Mouse (Mus musculus): ENCODE measurements around the gene Pmel.

Pmel gene

DNA sequence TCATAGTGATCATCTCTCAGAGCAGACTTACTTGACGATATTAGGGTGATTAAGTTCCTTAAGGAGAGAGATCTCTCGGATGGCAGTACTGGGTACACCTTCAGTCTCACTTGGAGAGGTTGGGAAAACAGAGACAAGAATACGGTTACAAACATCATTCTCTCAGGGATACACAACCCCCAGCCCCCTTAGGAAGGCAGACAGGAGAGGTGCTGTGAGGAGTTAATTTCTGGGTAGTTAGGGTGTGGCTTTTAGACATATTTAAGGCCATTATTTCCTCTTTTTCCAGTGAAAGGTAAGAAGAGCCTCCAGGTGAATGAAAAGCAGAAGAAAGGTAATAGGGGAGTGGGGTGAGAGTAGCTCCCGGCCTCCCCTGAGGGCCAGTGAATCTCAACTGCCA lies at the start of gene Pmel:
Pmel (plus strand) TSS at position 301 of the 400 bp plus-strand sequence.
- DNase-seq (ENCODE audit: low spot score), result no peak

DNA sequence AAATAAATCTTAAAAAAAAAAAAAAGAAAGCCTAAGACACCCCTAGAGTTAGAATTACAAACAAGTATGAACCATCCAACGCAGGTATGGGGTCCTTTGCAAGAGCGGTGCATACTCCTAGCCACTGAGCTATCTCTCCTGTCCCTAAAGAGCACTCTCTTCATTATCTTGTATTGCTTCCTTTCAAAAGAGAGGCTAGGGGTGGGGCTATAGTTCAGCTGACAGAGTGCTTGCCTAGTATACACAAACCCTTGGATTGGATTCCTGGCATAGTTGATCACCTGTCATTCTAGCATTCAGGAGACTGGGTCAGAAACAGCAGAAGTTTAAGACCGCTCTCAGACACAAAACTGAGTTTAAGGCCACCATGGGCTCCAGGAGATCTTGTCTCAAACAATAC lies 48.7 kb upstream of the Pmel start:
- no peak for DNase-seq (ENCODE audit: low spot score)

DNA sequence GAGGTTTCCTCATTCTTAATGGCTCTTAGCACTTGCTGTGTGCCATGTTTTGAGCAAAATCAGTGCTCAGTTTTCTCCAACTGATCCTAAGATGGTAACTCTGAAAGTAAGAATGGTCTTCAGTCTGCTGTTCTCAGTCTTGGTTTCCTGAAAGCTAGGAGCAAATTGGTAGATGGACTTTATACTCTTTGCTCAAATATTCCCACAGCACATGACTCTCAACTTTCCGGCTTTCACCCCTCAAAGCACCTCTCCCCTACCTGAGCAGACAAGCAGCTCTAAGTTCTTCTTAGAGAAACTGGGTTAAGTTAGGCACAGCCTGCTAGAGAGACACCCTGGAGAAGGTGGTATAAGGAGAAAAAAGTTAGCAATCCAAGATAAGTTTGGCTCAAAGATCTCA lies 47.3 kb upstream of the Pmel start:
- DNase-seq (ENCODE audit: low spot score), result no peak

DNA sequence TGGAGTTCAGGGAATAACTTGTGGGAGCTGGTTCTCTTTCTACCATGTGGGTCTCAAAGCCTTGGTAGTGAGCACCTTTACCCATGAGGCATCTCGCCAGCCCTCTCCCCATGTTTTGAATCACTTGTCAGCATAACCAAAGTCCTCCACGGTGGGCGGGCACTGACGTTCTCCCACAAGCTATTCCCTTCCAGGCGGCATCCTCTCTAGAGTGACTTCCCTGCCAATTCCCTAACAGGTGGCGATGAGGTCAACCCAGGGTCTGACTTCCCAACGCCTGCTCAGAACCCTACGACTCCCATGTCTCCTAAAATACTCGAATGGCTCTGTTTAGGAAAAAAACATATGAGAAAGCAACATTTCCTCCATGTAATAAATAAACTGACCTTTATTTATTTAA lies 46.2 kb upstream of the Pmel start:
- DNase-seq (ENCODE audit: low spot score), result no peak

DNA sequence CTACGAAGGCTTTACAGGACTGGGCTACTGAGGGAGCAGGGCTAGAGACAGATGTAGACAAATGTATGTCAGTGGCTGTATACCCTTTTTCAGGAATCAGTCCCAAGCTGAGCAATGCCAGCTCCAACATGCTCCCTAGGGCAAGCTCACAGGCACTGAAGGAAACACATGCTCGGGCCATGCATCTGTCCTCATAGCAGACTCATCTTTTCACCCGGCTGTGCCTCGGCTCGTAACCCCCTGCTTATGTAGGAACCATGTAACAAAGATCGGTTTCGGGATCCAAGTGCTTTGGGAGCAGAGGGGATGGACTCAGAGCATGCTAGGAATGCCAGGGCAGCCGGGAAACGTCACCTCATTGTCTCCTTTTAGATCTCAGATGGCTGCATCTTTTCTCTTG lies 44.5 kb upstream of the Pmel start:
- DNase-seq (ENCODE audit: low spot score), result no peak

DNA sequence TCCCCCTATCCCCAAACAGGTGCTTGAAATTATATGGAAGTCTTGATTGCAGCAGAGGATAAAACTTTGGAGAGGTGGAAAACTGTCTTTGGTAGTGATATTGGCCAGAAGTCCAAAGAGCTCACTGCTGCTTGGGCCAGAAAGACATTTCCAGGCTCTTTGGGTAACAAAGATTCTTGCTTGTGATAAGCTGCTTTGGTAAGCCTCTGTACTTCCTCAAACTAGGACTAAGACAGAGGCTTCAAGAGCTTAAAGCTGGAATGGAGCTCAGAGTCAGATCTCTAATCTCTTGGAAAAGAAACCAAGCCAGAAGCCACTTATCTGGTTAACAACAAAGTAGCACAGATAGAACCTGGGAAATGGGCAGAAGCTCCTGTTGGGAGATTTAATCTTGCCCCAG lies 41.5 kb upstream of the Pmel start:
- no peak for DNase-seq (ENCODE audit: low spot score)

DNA sequence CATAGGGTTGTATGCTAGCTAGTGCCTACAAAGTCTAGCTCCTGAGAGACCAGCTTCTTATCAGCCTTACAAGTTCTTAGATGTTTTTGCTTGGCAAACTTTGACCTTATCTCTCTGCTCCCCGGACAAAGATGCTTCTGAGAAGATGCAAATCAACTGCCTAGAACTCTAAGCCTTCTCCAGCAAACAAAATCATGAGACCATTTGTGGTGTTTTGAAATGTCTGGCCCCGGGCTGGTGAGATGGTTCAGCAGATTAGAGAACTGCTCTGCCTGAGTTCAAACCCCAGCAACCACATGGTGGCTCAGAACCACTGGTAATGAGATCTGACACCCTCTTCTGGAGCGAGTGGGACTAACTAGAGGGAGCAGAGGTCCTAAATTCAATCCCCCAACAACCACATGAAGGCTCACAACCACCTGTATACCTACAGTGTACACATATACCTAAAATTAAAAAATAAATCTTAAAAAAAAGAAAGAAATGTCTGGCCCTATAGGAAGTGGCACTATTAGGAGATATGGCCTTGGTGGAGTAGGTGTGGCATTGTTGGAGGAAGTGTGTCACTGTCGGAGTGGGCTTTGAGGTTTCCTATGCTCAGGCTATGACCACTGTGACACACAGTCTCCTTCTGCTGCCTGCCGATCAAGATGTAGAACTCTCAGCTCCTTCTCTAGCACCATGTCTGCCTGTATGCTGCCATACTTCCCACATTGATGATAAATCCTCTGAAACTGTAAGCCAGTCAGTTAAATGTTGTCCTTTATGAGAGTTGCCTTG lies 40.4 kb upstream of the Pmel start:
- no peak for DNase-seq (ENCODE audit: low spot score)

DNA sequence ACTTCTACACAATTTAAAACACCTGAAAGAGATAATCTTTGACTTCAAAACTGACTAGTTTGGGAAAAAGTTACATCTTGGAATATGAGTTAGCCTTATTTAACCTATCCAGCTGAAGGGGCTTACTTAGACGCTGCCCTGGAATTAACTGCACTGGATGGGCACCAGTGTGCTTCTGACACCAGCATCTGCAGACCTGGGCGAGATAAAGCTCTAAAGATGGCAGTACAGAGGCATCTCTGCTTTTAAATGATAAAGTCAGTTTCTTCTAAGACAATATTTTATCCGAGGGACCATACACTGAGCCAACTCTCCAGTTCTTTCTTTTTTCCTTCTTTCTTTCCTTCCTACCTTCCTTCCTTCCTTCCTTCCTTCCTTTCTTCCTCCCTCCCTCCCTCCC lies 39.2 kb upstream of the Pmel start:
- no peak for DNase-seq (ENCODE audit: low spot score)

DNA sequence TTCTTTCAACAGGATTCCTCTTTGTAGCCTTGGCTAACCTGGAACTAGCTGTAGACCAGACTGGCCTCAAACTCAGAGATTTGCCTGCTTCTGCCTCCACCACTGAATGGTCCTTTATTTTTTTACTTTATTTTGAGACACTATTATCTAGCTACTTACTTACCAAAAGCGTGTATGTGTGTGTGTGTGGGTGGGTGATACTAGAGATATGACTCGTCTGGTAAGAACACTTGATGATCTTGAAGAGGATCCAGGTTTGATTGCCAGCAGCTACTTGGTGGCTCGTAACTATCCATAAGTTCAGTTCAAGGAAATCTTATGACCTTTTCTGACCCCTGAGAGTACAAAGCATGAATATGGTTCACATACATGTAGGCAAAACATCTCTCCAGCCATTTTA lies 38.7 kb upstream of the Pmel start:
- DNase-seq (ENCODE audit: low spot score), result no peak

DNA sequence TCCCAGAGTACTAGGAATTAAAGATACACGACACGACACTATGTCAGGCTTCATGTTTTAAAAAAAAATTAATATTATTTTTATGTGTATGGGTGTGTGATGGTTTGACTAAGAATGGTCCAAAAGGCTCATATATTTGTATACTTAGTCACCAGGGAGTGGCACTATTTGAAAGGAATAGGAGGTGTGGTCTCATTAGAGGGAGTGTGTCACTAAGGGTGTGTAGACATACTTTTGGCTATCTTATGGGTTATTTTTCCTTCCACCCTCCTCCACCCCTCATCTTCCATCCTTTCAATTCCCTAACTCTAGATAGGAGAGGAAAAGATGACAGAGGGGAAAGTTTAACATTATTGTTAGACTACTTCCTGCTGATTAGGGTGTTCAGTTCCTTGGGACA lies 38.2 kb upstream of the Pmel start:
- DNase-seq (ENCODE audit: low spot score), result no peak

DNA sequence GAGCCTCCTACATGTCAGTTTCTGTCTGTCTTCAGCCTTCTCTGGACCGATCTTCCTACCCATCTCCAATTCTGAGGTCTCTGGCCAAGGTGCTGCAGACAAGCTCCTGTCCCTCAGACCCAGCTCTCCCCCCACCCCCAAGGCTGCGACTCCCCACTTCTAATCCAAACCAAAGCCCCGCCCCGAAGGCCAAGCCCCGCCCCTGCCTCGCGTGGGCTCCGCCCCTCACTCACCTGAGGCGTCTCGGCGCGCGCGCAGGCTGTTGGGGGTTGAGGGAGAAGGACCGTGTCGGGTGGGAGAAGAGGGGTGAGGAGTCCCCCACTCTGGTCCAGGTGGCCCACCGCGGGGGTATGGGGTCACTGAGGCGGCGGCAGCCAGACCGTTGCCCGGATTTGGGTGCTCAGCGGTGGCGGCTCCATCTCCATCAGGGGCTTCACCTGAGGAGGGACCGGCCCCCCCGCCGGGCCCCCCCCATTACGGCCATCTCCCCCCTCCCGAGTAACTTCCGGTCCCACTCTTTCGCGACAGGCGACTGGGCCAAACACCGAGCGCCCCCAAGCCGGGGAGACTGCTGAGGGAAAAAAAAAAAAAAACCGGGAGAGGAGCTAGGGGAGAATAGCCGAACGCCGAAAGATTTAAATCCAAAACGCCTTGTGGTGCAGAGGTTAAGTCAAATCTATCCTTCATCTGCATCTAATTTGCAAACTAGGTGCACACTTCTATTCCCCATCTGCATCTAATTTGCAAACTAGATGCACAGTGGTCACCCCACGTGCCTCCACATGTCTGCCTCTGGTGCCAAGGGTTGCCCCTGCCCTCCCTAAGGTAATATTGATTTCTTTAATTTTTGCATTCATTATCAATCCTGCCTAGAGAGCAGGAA lies 35.0 kb upstream of the Pmel start:
- peak; percentile 70 for DNase-seq (ENCODE audit: low spot score)

DNA sequence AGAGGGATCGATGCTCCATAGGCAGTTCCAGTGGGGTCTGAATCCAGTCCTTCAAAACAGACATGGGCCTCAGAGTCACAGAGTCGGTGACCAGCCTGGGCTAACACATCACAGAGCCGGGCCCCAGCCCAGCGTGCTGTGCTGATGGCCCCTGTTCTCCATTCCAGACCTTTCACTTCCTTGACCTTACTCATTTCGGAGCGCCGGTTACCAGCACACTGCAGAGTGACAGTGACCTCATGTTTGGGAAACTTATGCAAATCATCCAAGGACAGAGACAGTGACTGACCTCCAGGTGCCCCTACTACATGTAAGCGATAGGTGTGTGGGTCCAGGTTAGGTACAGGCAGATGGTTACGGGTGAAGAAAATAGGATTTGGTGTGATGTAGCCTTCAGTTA lies 32.8 kb upstream of the Pmel start:
- DNase-seq (ENCODE audit: low spot score), result no peak

DNA sequence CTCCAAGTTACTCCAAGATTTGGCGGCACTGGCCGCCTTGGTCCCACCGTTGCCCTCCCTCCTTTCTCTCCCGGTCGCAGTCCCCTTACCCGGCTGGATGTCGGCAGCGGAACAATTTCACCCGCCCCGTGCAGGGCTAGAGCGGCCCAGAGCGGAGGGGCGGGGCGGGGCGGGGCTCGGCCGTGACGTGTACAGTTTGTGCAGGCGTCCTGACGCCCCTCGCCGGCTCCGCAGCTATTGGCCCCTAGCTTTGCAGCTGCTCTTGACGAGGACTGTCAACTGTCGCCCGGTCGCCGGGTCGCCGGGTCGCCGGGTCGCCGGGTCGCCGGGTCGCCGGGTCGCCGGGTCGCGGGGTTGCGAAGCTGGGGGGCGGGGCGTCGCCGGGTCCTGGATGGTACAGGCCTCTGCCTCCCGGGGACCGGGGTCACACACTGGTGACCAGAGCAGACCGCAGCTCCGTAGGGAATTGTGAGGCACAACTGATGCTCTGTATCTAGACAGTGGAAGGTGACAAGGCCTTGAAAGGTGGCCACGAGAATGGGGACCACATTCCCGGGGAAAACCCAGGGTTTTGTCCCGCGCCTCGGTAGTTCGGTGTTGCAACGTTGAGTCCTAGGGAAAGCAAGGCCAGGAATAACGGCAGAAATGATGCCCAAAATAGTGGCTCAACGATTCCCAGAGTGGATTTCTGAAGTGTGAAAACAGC lies 30.1 kb upstream of the Pmel start, which contains the start of gene Suox:
Suox (minus strand) TSS at position 311 of the 706 bp plus-strand sequence.
- DNase-seq (ENCODE audit: low spot score), result peak; percentile 82

DNA sequence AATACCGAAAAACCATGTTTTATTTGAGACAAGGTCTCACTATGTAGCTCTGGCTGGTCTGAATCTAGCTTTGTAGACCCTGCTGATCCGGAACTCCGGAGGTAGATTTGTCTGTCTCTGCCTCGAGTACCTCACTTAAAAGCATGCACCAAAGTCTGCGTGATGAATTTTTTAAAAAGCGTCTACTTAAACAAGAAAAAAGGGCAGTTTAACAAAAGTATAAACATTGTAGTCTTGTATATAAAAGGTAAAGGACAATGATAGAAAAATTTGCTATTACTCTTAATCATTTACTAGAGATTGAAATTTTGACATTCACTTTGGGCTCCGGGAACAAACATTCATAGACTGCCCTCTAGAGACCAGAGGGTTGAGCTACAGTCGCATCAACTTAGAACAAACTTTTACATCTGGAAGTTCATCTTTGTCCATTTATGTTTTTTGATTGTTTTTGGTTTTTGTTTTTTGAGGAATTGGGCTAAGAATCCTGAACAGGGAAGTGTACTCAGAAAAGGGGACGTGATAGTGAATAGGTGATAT lies 29.5 kb upstream of the Pmel start:
- no peak for DNase-seq (ENCODE audit: low spot score)

DNA sequence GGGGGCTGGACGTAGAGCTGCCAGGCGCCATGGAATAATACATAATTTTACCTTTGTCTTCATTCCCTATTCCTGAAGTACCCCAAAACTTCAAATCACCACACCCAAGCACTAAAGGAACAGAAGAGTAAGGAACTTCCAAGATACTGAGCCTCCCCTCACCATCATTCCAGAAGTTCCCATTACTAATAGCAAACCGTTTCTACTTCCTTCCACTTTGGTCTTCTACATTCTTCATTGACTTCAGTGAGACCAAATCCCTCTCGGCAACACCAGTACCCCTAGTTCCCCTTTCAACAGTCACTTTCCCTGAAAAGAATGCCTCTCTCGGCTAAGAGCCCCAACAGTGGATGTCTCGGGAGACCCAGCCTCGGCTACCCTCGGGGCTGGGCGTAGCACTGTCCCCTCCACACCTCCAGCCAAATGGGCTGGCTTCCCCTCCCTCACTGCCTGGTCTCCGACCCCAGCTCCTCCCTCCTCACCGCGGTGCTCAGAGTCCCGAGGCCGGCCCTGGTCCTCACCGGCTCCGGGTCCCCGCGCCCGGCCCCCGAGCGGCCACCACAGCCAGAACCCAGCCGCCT lies 8.5 kb upstream of the Pmel start:
- no peak for DNase-seq (ENCODE audit: low spot score)

DNA sequence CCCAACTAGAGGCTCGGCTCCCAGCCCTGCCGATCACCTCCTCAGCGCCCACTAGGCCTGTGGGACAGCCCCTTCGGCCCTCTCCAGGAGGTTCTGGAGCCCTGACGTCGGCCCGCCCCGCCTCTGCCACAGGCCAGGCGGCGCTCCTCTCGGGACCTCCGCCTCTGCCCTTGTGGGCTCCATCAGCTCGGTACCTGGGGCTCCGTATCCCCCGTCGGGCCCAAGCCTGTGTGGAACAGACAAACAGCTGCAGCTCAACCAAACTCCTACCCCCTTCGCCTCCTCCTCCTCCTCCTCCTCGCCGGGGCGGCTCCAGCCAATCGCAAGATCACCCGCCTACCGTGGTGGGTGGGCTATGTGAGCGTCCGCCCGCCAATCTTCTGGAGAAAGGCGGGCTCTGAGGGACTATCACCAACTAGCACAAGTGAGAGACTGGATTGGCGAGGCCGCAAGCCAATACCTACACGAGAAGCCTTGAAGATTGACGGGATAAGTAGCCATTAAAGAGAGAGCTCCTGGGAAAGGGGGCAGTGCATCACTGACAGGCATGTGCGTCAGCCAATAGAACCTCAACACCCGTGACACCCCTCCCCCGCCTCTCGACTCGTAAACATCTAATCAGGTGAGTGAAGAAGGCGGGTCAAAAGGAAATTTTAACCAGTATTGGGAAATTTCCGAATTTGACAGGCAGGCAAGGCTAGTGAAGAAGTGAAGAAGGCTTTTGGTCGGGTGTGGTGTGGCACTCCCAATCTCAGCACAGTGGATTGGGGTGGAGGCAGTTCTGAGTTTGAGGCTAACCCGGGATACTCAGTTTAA lies 7.8 kb upstream of the Pmel start, which contains the start of gene Rab5b:
Rab5b (minus strand) TSS at position 273 of the 816 bp plus-strand sequence.
- DNase-seq (ENCODE audit: low spot score), result peak; percentile 96

DNA sequence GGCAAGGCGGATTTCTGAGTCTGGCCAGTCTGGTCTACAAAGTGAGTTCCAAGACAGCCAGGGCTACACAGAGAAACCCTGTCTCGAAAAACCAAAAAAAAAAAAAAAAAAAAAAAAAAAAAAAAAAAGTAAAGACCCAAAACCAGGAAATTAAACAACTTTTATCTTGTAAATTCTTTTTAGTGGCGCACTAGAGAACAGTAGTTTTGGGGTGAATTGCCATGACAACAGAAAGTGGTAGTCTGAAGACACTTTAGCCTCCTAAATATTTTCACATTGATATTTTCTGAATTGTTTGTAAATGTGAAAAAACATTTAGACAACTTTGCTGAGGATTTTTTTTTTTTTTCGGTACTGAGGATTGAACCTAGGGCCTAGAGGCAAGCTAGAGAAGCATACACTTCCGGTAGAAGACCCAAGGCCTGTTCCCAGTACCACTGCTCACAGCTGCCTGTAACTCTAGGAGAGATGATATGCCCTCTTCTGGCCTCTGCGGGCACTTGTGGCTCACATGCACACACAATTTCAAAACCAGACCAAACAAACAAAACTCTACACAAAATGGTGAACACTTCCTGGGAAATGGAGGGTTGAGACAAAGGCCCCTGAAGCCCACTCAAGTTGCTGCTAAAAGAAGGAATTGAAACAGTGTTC lies 6.8 kb upstream of the Pmel start:
- DNase-seq (ENCODE audit: low spot score), result no peak

DNA sequence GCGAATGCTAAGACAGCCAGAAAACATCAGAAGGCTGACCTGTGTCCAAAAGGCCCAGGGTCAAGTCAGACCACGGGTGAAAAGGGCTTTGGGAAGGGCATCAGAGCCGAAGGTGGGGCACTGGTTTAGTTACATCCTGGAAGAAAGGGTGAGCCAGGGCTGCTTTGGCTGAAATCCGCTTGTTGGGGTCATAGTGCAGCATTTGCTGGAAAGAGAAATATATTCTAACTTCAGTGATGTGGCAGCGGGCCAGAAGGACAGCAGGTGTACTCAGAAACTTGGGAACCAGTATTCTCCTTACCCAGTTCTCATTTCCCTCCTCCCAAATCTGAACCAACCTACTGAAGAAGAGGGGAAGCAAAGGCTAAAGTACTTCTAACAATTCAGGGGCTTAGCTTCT lies 5.0 kb upstream of the Pmel start:
- no peak for DNase-seq (ENCODE audit: low spot score)

DNA sequence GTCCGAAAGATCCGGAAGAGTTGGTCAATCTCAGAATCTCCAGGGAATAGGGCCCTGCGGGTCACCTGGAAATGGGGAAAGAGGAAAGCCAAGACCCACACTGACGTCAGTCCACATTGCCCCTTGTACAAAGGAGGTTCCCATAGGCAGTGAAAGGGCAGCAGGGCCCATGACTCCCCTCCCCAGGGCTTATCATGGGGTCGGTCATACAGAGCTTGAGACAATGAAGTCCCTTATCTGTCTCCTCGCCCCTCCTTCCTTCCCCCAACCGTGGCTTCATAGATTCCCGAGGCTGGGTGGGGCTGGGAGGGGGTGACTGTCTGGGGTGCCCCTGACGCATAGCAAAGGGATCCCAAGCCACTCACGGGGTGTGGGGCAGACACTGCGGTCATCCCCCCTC lies 4.4 kb upstream of the Pmel start:
- no peak for DNase-seq (ENCODE audit: low spot score)

DNA sequence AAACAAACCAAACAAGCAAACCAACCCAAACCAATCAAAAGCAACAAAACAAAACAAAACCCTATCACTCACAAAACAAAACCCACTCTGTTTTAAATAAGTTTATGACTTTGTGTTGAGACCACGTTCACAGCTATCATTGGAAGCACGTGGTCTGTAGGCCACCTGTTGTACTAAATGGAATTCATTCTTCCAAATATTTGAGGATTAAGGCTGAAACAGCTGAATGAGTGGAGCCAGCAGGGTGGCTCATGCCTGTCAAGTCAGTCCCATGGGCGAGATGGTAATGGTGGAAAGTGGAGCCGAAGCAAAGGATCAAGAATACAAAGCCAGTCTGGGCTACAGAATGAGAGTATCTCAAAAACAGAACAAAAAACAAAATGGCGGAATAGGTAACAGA lies 3.3 kb upstream of the Pmel start:
- DNase-seq (ENCODE audit: low spot score), result no peak
